Mouse (Mus musculus) urinary bladder, postnatal 25 days (tissue): ENCODE data around the gene Kpna4.

Experiments used
- DNase-seq: peaks from one replicate; pipeline ENCODE4 v3.0.0; 2022; ENCODE audit warnings: low spot score

Gene Kpna4

GRCm38 (mm10) chr3:69126509-69127345 is at the start of gene Kpna4:
TSS of gene Kpna4 (minus strand) at chr3:69127113.
- peak; percentile 85 for DNase-seq

GRCm38 (mm10) chr3:69175229-69175628 is 48.3 kb upstream of the Kpna4 start:
- no peak for DNase-seq

- DNase-seq, result no peak
These were observed 44.2 kb upstream of the Kpna4 start for GRCm38 (mm10) chr3:69171123-69171522.

- no peak for DNase-seq
These were observed 42.9 kb upstream of the Kpna4 start for GRCm38 (mm10) chr3:69169796-69170195.

- no peak for DNase-seq
These were observed 41.8 kb upstream of the Kpna4 start for GRCm38 (mm10) chr3:69168724-69169123.

GRCm38 (mm10) chr3:69163057-69163456 is 36.1 kb upstream of the Kpna4 start:
- no peak for DNase-seq

GRCm38 (mm10) chr3:69160429-69160828 is 33.5 kb upstream of the Kpna4 start:
- DNase-seq, result no peak

- DNase-seq, result no peak
These were observed 32.6 kb upstream of the Kpna4 start for GRCm38 (mm10) chr3:69159501-69159900.

- no peak for DNase-seq
These were observed 31.0 kb upstream of the Kpna4 start for GRCm38 (mm10) chr3:69157886-69158285.

GRCm38 (mm10) chr3:69156484-69156883 is 29.6 kb upstream of the Kpna4 start:
- no peak for DNase-seq

- no peak for DNase-seq
These were observed 27.8 kb upstream of the Kpna4 start for GRCm38 (mm10) chr3:69154691-69155090.

GRCm38 (mm10) chr3:69150921-69151320 is 24.0 kb upstream of the Kpna4 start:
- DNase-seq, result no peak

GRCm38 (mm10) chr3:69142372-69142994 is 15.6 kb upstream of the Kpna4 start:
- DNase-seq, result no peak

- no peak for DNase-seq
These were observed 13.9 kb upstream of the Kpna4 start for GRCm38 (mm10) chr3:69140851-69141250.

GRCm38 (mm10) chr3:69136059-69136458 is 9.1 kb upstream of the Kpna4 start:
- no peak for DNase-seq

- no peak for DNase-seq
These were observed 4.1 kb upstream of the Kpna4 start for GRCm38 (mm10) chr3:69130973-69131372.

GRCm38 (mm10) chr3:69127693-69128092 is 780 bp upstream of the Kpna4 start:
- DNase-seq, result no peak

- DNase-seq, result no peak
These were observed 399 bp upstream of the Kpna4 start for GRCm38 (mm10) chr3:69127346-69127678.

GRCm38 (mm10) chr3:69125891-69126508 is 913 bp downstream of the Kpna4 start:
- DNase-seq, result peak; percentile 12

- no peak for DNase-seq
These were observed 1.5 kb downstream of the Kpna4 start for GRCm38 (mm10) chr3:69125461-69125860.

- no peak for DNase-seq
These were observed 8.1 kb downstream of the Kpna4 start for GRCm38 (mm10) chr3:69118827-69119226.

- no peak for DNase-seq
These were observed 12.2 kb downstream of the Kpna4 start for GRCm38 (mm10) chr3:69114760-69115159.

- no peak for DNase-seq
These were observed 13.0 kb downstream of the Kpna4 start for GRCm38 (mm10) chr3:69113956-69114355.
